Mouse (Mus musculus) cerebellum, adult (tissue): ENCODE measurements around the gene Lbhd1.
"Not testable (repeated sequence)": the region's sequence is repeated elsewhere in the genome, so short reads cannot be mapped to it uniquely, and the experiment has no call there.

Experiments used
- ATAC-seq: cut with Nextera tagmentation; 2 replicates; pipeline ENCODE4 v1.9.2; 2017; ENCODE audit warnings: mild to moderate bottlenecking, moderate library complexity, mixed read lengths; ENCODE audit not compliant: insufficient number of reproducible peaks, low FRiP score, low TSS enrichment

Lbhd1 gene

GRCm38 (mm10) chr19:8883616-8884015 lies at the start of gene Lbhd1, which contains the start of gene Gm49403:
Lbhd1 (plus strand) TSS chr19:8883732.
Gm49403 (plus strand) TSS chr19:8883930.
- no peak for ATAC-seq

GRCm38 (mm10) chr19:8836327-8836726 lies 47.2 kb upstream of the Lbhd1 start:
- ATAC-seq, result not testable (repeated sequence)

GRCm38 (mm10) chr19:8837251-8837791 lies 46.2 kb upstream of the Lbhd1 start, which contains the start of gene Bscl2:
Bscl2 (plus strand) TSS chr19:8837467.
- ATAC-seq, result peak; percentile 60

GRCm38 (mm10) chr19:8838041-8838730 lies 45.3 kb upstream of the Lbhd1 start:
- no peak for ATAC-seq

- peak; percentile 80 for ATAC-seq
These were observed 44.2 kb upstream of the Lbhd1 start, which contains the start of gene Gng3 for GRCm38 (mm10) chr19:8839103-8839907. Gng3 (minus strand) TSS chr19:8839194.

GRCm38 (mm10) chr19:8839908-8840791 lies 43.4 kb upstream of the Lbhd1 start:
- peak; percentile 71 for ATAC-seq

- ATAC-seq, result no peak
These were observed 42.5 kb upstream of the Lbhd1 start for GRCm38 (mm10) chr19:8841012-8841411.

GRCm38 (mm10) chr19:8842961-8843360 lies 40.6 kb upstream of the Lbhd1 start:
- no peak for ATAC-seq

- ATAC-seq, result no peak
These were observed 39.0 kb upstream of the Lbhd1 start for GRCm38 (mm10) chr19:8844371-8845129.

GRCm38 (mm10) chr19:8848356-8848755 lies 35.2 kb upstream of the Lbhd1 start:
- ATAC-seq, result no peak

GRCm38 (mm10) chr19:8850402-8850901 lies 33.1 kb upstream of the Lbhd1 start, which contains the start of gene Lrrn4cl:
Lrrn4cl (plus strand) TSS chr19:8850768.
- no peak for ATAC-seq

- ATAC-seq, result no peak
These were observed 31.9 kb upstream of the Lbhd1 start for GRCm38 (mm10) chr19:8851639-8852038.

- ATAC-seq, result no peak
These were observed 31.1 kb upstream of the Lbhd1 start for GRCm38 (mm10) chr19:8852236-8852928.

GRCm38 (mm10) chr19:8853117-8853516 lies 30.4 kb upstream of the Lbhd1 start:
- ATAC-seq, result no peak

GRCm38 (mm10) chr19:8857689-8858088 lies 25.8 kb upstream of the Lbhd1 start:
- no peak for ATAC-seq

GRCm38 (mm10) chr19:8859018-8859417 lies 24.5 kb upstream of the Lbhd1 start:
- no peak for ATAC-seq

- no peak for ATAC-seq
These were observed 19.3 kb upstream of the Lbhd1 start for GRCm38 (mm10) chr19:8864265-8864664.

GRCm38 (mm10) chr19:8870381-8870780 lies 13.2 kb upstream of the Lbhd1 start:
- ATAC-seq, result not testable (repeated sequence)

- no peak for ATAC-seq
These were observed 12.7 kb upstream of the Lbhd1 start for GRCm38 (mm10) chr19:8870838-8871237.
